Mouse (Mus musculus): ENCODE measurements at regions not wholly inside any gene's neighbourhood (a gene's known extent, or its start where the extent isn't known, plus 50 kb on each side); places are given as distances from the start of the nearest gene placed in this dataset.

DNA sequence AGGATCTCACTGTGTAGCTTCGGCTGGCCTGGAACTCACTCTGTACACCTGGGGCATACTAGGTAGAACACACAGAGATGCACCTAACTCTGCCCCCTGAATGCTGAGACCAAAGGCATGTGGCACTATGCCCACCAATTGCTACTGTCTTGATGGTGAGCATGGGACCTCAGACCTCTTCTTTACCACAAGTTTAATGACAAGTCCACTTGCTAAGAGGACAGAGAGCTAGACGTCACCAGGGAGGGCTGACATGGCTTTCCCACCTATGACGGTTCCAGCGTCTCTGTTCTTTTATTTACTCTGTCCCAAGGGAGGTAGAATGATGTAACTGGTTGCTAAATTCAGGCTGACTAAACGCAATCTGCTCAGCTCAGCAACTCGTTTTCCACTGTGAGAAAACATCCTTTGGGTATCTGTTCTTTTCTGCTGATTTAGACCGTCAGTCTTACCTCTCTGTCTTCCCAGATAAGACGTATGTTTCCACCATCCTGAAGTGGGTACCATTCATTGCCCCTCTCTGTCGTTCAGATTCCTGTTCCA is 88.6 kb upstream of the Adra1d start:
- no peak overlapping the region for H3K27ac ChIP-seq

DNA sequence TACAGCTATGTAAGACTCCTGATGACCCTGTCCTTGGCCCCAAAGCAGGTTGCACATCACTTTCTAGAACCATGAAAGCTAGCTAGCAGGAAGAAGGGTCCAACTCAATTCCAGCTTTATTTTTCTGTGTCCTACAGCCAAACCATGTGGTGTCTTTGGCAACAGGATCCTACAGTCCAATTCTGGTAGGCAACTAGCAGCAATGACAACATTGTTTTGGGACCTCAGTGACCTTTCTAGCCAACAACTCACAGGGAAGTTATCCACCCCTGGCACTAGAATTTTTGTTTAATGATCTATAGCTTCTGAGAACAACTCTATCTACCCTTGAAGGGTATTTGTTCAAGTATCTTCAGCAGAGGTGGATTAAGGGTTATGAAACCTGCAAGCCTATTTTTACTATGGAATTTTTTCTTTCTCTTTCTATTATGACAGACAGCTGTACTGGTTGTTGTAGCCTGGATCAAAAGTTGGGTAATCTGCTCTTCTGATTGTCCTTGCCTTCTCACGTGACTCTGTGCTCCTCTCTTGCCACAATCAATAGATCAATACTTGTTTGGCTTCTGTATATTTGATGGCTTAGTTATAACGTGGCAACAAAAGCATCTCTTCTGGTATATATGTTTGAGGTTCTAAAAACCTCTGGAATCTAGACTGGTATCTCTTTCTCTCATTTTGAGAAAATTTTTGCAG is 82.2 kb upstream of the Adra1d start:
- no peak overlapping the region for H3K4me3 ChIP-seq
- 73% methylated on average over 2 of the region's 2 CpGs for WGBS
- no peak for DNase-seq
- no peaks in the 10 kb centered on the region for H3K27me3 ChIP-seq (ENCODE audit: control insufficient read depth, insufficient read depth, low read length)
- H3K4me1 ChIP-seq (ENCODE audit: control insufficient read depth, insufficient read depth, low read length) = no peaks in the 10 kb centered on the region
- no peaks in the 10 kb centered on the region for H3K79me2 ChIP-seq (replicated peaks; ENCODE audit: control insufficient read depth, insufficient read depth, low read length)
- TF ChIP-seq CTCF (IDR thresholded peaks at IDR 0.05) = no peak
- no peak for TF ChIP-seq EP300 (IDR thresholded peaks at IDR 0.05; ENCODE audit: insufficient read depth, low read depth, low read length)
- TF ChIP-seq POLR2A (IDR thresholded peaks at IDR 0.05; ENCODE audit: insufficient read depth, low read depth, low read length) = no peak
- intact Hi-C loops (cut with DNase I) = no loop called here
- H3K9ac ChIP-seq (ENCODE audit: low read depth, low read length) = no peak overlapping the region
- no peaks in the 10 kb centered on the region for H3K36me3 ChIP-seq (ENCODE audit: control insufficient read depth, insufficient read depth, low read length)
- no peak overlapping the region for H3K27ac ChIP-seq

More for the DNA sequence above, 88.6 kb upstream of the Adra1d start:
- Histone ChIP-seq H3K27me3 (ENCODE audit: control insufficient read depth, insufficient read depth, low read length) (no peaks in the 10 kb centered on the region), H3K4me1 (ENCODE audit: control insufficient read depth, insufficient read depth, low read length) (peaks cover 3% of the 10 kb centered on the region), H3K36me3 (ENCODE audit: control insufficient read depth, insufficient read depth, low read length) (no peaks in the 10 kb centered on the region), H3K79me2 (replicated peaks; ENCODE audit: control insufficient read depth, insufficient read depth, low read length) (no peaks in the 10 kb centered on the region), H3K4me3 (no peak overlapping the region), H3K9ac (ENCODE audit: low read depth, low read length) (no peak overlapping the region)
- intact Hi-C loops (cut with DNase I) = no loop called here
- TF ChIP-seq CTCF (IDR thresholded peaks at IDR 0.05) = no peak
- TF ChIP-seq POLR2A (IDR thresholded peaks at IDR 0.05; ENCODE audit: insufficient read depth, low read depth, low read length) = no peak
- no peak for TF ChIP-seq EP300 (IDR thresholded peaks at IDR 0.05; ENCODE audit: insufficient read depth, low read depth, low read length)
- WGBS = 37% methylated on average over 9 of the region's 9 CpGs
- peak in 1 of 2 experiments; percentile 16 for DNase-seq

DNA sequence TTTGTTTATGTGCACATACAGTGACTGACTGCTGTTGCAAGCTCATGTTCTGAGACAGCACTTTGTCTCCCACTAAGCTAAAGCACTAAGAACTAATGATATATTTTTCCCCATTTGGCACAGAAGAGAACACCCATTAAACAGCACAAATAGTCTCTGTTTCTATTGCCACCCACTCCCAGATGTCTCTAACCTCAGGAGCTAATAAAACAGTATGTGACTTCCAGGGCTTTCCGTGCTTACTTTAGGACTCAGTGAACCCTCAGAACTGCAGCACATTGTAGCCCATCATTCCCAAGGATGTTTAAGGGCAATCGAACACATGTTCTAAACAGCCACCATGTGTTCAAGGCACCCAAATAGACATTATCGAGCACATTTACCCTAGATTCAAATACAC is 80.4 kb upstream of the Adra1d start:
- Histone ChIP-seq H3K36me3 (ENCODE audit: control insufficient read depth, insufficient read depth, low read length) (no peaks in the 10 kb centered on the region), H3K27ac (no peak overlapping the region), H3K4me1 (ENCODE audit: control insufficient read depth, insufficient read depth, low read length) (no peaks in the 10 kb centered on the region), H3K9ac (ENCODE audit: low read depth, low read length) (no peak overlapping the region), H3K27me3 (ENCODE audit: control insufficient read depth, insufficient read depth, low read length) (no peaks in the 10 kb centered on the region), H3K4me3 (no peak overlapping the region), H3K79me2 (replicated peaks; ENCODE audit: control insufficient read depth, insufficient read depth, low read length) (no peaks in the 10 kb centered on the region)
- intact Hi-C loops (cut with DNase I) = no loop called here
- DNase-seq = no peak
- TF ChIP-seq CTCF (IDR thresholded peaks at IDR 0.05) = no peak
- no peak for TF ChIP-seq POLR2A (IDR thresholded peaks at IDR 0.05; ENCODE audit: insufficient read depth, low read depth, low read length)
- TF ChIP-seq EP300 (IDR thresholded peaks at IDR 0.05; ENCODE audit: insufficient read depth, low read depth, low read length) = no peak
- 88% methylated on average over 3 of the region's 3 CpGs for WGBS

DNA sequence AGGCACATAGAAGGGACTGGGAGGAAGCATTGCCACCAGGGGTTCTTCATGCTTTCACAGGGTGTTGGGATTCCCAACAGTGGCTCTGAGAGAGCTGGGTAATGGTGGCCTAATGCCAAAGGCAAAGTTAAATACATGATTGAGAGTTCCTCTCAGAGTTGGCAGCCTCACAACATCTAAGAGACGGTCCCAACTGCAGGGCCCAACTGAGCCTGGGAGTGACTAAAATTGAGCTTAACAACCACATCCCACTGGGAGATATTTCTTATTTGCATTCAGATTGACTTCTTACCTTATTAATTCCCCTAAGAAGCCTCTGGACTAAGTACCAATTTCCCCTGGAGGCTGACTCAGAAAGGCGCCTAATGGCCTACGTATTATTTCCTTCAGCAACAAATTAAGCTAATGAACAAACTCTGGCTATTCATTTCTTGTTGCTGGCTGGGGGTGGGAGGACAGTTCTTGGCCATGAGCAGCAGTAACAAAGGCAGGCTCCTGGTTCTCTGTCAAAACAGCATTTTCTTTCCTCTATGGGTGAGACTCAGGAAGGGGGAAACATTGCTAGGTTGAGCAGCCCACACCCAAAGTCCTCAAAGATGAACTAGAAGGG is 77.0 kb upstream of the Adra1d start:
- H3K4me3 ChIP-seq = no peak overlapping the region
- DNase-seq = no peak
- intact Hi-C loops (cut with DNase I) = no loop called here
- 67% methylated on average over 3 of the region's 3 CpGs for WGBS
- H3K36me3 ChIP-seq (ENCODE audit: control insufficient read depth, insufficient read depth, low read length) = no peaks in the 10 kb centered on the region
- H3K27ac ChIP-seq = no peak overlapping the region
- no peaks in the 10 kb centered on the region for H3K79me2 ChIP-seq (replicated peaks; ENCODE audit: control insufficient read depth, insufficient read depth, low read length)
- TF ChIP-seq EP300 (IDR thresholded peaks at IDR 0.05; ENCODE audit: insufficient read depth, low read depth, low read length) (no peak), CTCF (IDR thresholded peaks at IDR 0.05) (no peak), POLR2A (IDR thresholded peaks at IDR 0.05; ENCODE audit: insufficient read depth, low read depth, low read length) (no peak)
- no peaks in the 10 kb centered on the region for H3K27me3 ChIP-seq (ENCODE audit: control insufficient read depth, insufficient read depth, low read length)
- no peaks in the 10 kb centered on the region for H3K4me1 ChIP-seq (ENCODE audit: control insufficient read depth, insufficient read depth, low read length)
- H3K9ac ChIP-seq (ENCODE audit: low read depth, low read length) = no peak overlapping the region

DNA sequence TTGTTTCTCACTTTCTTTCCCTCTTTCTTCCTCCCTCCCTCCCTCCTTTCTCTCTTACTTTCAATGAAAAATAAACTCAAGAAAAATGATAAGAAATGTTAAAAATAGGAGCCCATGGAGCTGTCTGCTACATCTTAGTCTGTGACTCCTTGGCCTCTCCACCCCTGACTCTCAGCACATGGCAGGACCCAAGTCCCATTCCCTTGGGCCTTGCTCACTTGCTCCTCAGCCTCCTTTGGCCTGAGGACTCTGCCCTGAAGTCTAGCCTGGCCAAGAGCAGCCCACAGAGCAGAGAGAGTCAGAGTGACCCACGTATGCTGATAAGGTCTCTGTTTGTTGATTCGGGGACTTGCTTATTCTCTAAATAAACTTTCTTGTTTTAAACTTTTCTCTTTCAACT is 73.7 kb upstream of the Adra1d start:
- Histone ChIP-seq H3K79me2 (replicated peaks; ENCODE audit: control insufficient read depth, insufficient read depth, low read length) (no peaks in the 10 kb centered on the region), H3K9ac (ENCODE audit: low read depth, low read length) (no peak overlapping the region), H3K27me3 (ENCODE audit: control insufficient read depth, insufficient read depth, low read length) (no peaks in the 10 kb centered on the region), H3K27ac (no peak overlapping the region), H3K36me3 (ENCODE audit: control insufficient read depth, insufficient read depth, low read length) (no peaks in the 10 kb centered on the region), H3K4me1 (ENCODE audit: control insufficient read depth, insufficient read depth, low read length) (no peaks in the 10 kb centered on the region), H3K4me3 (no peak overlapping the region)
- 46% methylated on average over 2 of the region's 2 CpGs for WGBS
- intact Hi-C loops (cut with DNase I) = no loop called here
- no peak for DNase-seq
- TF ChIP-seq POLR2A (IDR thresholded peaks at IDR 0.05; ENCODE audit: insufficient read depth, low read depth, low read length) (no peak), EP300 (IDR thresholded peaks at IDR 0.05; ENCODE audit: insufficient read depth, low read depth, low read length) (no peak), CTCF (IDR thresholded peaks at IDR 0.05) (no peak)

DNA sequence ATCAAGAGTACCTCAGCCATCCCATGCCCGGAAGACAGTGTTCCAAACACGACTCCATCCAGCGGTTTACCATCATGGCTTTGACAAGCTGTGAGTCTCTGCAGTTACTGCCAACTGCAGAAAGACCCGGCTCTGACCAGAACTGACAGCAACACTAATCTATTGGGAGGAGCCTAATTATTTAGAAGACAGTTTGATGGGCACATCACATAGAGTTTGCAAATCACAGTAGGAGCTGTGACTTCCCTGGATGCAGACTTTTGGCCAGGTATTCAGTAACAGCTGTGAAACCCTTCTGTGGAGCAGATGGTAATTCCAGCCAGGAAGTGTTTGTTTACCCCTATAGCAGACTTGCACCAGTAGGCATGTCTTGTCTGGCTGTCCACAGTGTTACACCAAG is 55.8 kb upstream of the Adra1d start:
- no peaks in the 10 kb centered on the region for H3K27me3 ChIP-seq (ENCODE audit: control insufficient read depth, insufficient read depth, low read length)
- DNase-seq = no peak
- intact Hi-C loops (cut with DNase I) = no loop called here
- no peak overlapping the region for H3K27ac ChIP-seq
- no peaks in the 10 kb centered on the region for H3K79me2 ChIP-seq (replicated peaks; ENCODE audit: control insufficient read depth, insufficient read depth, low read length)
- no peak for TF ChIP-seq EP300 (IDR thresholded peaks at IDR 0.05; ENCODE audit: insufficient read depth, low read depth, low read length)
- no peak for TF ChIP-seq POLR2A (IDR thresholded peaks at IDR 0.05; ENCODE audit: insufficient read depth, low read depth, low read length)
- TF ChIP-seq CTCF (IDR thresholded peaks at IDR 0.05) = no peak
- 59% methylated on average over 4 of the region's 4 CpGs for WGBS
- no peaks in the 10 kb centered on the region for H3K36me3 ChIP-seq (ENCODE audit: control insufficient read depth, insufficient read depth, low read length)
- no peak overlapping the region for H3K9ac ChIP-seq (ENCODE audit: low read depth, low read length)
- H3K4me1 ChIP-seq (ENCODE audit: control insufficient read depth, insufficient read depth, low read length) = no peaks in the 10 kb centered on the region
- H3K4me3 ChIP-seq = no peak overlapping the region
